Mouse (Mus musculus) adrenal gland, adult (tissue): ENCODE data around the gene Atp6v1c2.

Experiments
- DNase-seq, 2 experiments: peaks; one replicate each; pipeline ENCODE4 v3.0.0; 2022 to 2023; ENCODE audit warnings: low spot score in 1 of 2; ENCODE audit not compliant: inconsistent age in 2 of 2

Gene Atp6v1c2

GRCm38 (mm10) chr12:17263881-17264280 lies 65.3 kb downstream of the Atp6v1c2 start:
- DNase-seq = no peak

DNA sequence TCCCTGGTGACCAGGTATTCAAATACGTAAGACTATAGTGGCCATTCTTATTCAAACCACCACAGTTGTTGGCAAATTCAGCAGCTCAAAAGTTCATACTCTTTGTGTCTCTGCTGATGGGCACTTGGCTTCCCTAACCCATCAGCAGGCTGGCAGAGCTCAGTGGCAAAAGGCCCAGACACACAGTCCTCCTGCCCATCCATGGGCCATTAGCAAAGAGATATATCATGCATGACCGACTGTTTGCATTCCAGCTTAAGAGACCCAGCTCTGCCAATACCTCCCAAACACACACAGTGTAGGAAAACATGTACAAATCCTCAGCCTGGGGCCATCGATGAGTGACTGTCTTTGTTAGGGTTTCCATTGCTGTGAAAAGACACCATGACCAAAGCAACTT lies 68.2 kb downstream of the Atp6v1c2 start:
- DNase-seq = no peak

GRCm38 (mm10) chr12:17258431-17258830 lies 70.7 kb downstream of the Atp6v1c2 start:
- no peak for DNase-seq

- DNase-seq = peak; percentile 42 to 84
Observed at GRCm38 (mm10) chr12:17256905-17257304, 72.3 kb downstream of the Atp6v1c2 start.

GRCm38 (mm10) chr12:17255602-17256001 lies 73.6 kb downstream of the Atp6v1c2 start:
- DNase-seq = no peak

DNA sequence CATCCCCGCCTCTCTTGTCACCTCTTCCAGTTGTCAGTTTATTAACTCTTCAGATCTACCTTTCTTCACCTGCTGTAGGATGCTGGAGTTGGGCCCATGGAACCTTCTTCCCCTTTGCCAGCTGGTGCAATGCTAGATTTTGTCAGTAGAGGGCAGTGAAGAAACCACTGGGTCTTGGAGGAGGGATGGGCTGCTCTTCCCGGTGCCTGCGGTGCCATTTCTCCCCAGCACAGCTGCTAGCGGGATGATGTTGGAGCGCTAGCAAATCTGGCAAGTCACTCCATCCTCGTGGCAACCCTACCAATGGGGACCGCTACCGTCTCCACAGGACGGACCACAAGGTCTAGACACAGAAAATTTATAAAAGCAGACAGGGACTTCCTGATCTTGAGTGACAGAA lies 76.1 kb downstream of the Atp6v1c2 start:
- DNase-seq = peak; percentile 61 to 89

GRCm38 (mm10) chr12:17250962-17251361 lies 78.2 kb downstream of the Atp6v1c2 start:
- DNase-seq = no peak

- peak in 1 of 2 experiments; percentile 71 for DNase-seq
Observed at GRCm38 (mm10) chr12:17242041-17242440, 87.1 kb downstream of the Atp6v1c2 start.

- DNase-seq = no peak
Observed at GRCm38 (mm10) chr12:17241614-17242013, 87.5 kb downstream of the Atp6v1c2 start.

DNA sequence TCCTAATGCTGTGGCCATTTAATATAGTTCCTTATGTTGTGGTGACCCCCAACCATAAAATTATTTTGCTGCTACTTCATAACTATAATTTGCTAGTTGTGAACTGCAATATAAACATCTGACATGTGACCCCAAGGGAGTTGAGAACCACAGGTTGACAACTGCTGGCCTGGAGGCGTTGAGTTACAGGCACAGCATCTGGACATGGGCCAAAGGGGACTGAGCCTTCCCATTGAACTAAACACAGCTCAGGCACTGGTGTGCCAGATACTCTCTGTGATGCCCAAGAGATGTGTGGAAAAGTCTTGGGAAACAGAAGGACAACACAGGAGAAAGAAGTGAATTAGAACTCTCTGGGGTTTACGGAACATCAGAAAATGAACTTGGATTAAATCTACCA lies 88.1 kb downstream of the Atp6v1c2 start:
- DNase-seq = no peak

DNA sequence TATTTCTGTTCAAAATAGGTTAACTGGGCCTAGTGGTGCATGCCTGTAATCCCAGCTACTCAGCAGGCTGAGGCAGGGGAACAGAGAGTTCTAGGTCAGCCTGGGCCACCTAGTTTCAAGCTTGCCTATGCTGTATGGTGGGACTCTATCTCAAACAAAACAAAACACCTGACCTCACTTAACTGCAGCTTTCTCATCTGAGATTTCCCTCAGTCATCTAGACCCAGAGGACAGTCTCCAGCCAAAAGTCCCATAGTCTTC lies 89.8 kb downstream of the Atp6v1c2 start:
- no peak for DNase-seq

DNA sequence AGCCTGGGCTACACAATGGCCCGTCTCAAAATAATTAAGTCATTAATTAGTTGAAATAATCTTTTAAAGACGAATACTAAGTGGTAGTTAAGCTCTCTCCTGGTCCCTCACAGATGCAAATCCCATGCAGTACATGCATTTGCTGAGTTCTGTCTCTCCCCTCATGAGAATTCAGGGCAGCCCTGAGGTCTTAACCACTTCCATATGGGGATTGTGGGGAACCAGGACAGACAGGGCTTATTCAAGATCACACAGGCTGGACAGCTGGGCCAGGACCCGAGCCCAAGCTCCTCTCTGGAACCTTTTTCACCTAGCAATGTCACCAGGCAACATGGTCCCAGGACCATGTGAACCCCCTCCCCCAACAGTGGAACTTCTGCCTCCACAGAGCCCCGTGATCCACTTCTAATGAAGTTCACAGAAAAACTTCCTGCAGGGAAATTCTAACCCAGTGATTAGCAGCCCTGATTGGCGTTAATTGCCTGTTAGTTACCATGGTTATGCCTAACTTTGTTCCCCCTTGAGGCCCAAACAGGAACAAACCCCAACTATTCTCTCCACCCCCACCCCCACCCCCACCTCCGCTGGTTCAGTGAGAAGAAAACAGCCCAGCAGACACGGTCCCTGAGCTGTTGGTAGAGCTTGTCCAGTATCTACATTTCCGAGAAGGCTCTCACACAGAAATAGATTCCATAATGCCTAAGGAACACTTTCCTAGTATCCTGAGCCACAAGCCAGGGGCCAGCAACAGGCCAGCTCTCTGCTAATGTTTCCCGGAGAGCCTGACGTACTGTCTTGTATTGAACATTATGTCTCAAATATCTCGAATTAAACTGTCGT lies 90.4 kb downstream of the Atp6v1c2 start:
- DNase-seq = no peak

- DNase-seq = no peak
Observed at GRCm38 (mm10) chr12:17235535-17236313, 93.4 kb downstream of the Atp6v1c2 start.
